Mouse (Mus musculus): ENCODE results near the gene Supt3.

Gene Supt3

DNA sequence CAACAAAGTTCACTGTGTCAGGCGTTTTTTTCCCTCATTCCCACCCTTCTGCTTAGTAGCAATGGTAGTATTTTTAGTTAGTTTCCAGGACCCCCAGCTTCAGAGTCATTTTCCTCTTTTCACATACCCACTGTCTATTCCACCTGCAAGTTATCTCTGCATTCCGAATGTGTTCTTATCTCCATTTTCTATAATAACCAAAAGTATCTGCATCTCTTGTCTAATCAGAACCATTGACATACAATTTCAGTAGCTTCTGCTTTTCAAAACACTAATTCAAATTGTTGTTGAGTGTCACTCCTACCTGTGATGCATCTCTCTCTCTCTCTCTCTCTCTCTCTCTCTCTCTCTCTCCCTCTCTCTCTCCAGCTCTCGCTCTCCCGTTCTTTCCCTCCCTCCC, 3.4 kb downstream of the Supt3 start:
- DNase-seq (ENCODE audit: low read depth, low spot score): no peak

DNA sequence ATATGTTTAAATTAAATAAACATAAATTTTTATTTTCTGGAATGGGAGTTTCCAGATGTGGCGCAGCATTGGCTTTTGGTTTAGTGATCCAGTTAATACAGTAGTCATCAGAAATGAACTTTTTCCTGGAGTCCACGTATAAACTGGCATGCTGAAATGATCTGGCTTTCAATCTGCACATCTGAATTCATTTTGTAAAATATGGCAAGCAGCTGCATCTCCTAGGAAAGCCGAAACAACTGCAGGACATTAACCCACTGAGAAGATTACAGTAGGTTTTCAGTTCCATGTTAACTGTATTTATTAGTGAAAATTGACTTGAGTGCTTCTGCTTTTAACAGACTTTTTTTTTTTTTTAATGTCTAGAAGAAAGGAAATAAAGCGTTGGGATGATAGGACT, 5.4 kb downstream of the Supt3 start:
- no peak for DNase-seq (ENCODE audit: low read depth, low spot score)

DNA sequence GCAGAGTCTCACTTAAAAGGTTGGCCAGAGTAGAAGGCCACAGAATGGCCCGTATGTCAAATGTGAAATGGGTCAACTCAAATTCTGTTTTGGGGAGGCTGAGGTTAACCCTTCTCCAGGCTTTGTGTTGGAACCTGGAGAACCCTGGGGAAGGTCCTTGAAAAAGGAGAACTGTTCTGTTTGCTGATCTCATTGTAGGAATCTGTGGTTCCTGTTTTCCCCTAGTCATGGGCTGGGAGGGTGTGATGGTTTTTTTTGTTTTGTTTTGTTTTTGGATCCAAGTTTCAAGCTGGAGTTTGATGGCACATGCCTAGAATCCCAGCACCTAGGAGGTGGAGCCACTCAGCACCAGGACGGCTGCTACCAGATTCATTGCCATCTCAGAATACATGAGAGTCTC, 6.2 kb downstream of the Supt3 start:
- DNase-seq (ENCODE audit: low read depth, low spot score): no peak

DNA sequence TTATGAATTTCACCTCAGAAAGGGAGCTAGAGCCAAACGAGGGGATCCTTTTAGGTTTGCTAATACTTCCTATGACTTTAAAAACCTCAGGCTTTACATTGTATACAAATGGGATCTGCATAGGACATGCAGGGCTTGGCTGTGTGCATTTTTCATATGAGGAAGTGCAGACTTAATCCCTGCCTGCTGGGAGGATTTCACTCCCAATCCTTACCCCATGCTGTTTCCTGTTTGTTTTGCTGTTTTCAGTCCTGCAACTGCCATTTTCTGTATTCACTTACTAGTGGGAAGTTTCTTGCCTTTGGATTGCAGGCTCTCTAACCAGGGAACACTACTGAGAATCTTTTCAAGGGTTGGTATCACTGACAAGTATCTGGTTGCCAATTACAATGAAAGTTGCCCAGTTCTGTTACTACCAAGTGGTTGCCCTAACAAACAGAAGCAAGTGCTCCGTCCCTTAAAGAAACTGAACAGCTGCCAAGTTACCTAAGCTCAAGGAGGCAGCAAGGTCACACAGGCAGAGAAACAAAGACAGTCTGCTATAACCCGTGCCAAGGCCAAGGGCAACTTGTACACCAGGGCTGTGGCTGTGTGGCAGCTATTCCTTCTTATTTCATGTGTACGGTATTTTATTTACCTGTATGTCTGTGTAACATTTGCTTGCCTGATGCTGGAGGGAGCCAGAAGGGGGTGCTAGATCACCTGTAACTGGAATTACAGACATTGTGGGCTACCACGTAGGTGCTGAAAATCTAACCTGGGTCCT, 12.2 kb downstream of the Supt3 start:
- DNase-seq (ENCODE audit: low read depth, low spot score): no peak

DNA sequence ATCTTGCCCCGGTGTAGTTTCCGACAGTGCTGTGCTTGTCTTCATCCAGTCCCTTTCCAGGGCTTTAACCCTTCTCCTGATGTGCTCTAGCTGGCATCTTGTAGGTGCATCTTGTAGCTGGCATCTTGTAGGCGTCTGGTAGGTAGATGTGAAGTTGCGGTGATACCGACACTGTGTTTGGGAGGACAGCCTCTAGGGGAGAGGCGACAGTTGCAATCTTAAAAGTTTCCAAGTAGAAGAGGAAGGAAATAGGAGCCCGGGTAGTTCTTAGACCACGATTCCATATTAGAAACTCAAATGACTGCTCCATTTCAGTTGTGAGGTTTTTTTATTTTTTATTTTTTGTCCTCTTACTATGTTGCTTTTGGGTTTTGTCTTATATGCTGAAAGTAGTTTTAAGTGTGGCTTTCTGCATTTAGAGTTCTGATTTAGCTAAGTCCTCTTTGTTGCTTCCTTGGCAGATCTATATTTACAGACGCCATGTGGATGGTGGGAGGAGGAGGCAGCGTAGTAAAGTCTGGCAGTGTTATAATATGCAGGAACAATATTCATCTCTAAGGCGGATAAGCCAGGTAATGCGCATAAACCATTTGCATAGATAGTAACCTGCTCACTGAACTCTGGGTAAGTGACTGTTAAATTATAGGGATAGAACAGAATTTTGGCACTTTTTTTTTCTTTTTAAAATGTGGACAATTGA, 15.4 kb downstream of the Supt3 start:
- no peak for DNase-seq (ENCODE audit: low read depth, low spot score)

DNA sequence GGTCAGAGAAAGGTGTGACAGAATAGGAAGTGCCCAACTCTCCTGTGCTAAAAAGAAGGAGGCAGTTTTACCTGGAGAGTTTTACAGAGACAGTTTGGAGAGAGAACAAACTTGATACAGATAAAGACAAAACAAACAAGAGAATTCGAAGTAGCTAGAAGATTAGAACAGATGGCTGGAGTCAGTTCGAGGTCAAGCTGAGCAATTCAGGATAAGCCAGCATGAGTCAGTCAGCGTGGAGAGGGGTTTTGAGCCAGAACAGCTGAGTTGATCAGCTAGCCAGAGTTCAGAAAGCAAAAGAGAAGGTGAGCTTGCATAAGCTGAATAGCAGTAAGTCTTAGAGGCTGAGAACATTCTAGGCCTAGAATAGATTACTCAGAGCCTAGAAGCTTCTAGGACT, 20.4 kb downstream of the Supt3 start:
- DNase-seq (ENCODE audit: low read depth, low spot score): no peak

DNA sequence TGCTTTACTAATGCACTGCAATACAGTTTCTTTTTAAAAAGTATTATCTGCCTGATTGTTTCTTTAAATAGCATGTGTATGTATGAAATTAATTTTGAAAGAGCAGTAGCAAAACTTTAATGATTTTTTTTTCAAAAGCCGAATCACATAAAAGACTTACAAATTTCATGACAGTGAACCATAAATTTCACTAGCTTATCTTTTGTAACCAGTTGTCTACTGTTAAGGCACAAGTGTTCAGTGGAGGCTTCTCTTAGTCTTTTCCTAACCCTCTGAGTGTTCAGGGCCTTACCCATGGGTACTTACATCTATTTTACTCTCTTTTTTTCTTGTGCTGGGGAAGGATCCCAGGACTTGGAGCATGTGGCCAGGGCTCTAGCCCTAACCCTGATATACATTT, 30.1 kb downstream of the Supt3 start:
- no peak for DNase-seq (ENCODE audit: low read depth, low spot score)

DNA sequence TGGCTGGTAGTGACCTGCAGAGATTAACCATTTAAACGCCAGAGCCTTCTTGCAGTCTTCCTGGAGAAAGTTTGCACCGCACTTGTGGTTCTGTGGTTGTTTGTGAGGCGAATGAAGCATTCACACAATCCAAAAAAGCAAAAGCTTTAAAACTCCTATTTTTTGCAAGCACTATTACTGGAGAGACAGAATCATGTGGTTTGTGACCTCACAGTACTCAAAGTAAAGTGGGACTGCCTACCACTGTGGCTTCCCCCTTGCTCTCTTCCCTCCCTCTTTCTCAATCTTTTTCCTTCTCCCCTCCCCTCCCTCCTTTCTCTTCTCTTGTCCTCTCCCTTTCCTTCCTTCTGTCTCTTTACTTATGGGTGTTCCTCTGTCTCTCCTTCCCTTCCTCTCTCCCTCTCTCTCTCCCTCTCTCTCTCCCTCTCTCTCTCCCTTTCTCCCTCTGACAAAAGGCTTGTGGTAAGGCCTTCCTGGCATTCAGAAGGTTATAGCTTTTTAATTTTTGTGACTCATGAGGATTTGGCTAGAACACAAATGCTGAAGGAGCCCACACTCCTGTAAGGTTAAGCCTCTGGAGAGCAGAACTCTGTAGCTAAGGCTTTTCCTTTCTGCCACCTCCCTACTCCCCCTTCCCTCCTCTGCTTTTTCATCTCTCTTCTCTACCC, 37.7 kb downstream of the Supt3 start, which contains the start of gene Runx2:
TSS of gene Runx2 (minus strand) at position 290 of the 668 bp plus-strand sequence.
- no peak for DNase-seq (ENCODE audit: low read depth, low spot score)

DNA sequence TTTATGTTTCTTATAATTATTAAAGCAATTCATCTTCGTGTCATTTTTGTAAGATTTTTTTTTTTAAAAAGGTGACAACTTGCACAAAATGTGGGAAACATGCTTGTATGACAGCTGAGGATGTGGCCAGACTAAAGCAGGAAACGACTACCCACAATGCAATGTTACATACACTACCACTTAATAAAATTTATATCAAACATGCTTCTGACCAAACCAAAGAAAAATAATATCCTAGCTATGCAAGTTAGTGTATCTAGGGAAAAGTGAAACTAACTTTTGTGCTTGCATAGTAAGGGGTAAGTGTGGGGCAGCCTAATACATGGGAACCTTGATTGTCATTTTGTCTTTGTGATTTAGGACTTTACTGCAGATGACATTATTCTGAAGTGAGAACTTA, 41.9 kb downstream of the Supt3 start:
- DNase-seq (ENCODE audit: low read depth, low spot score): no peak

DNA sequence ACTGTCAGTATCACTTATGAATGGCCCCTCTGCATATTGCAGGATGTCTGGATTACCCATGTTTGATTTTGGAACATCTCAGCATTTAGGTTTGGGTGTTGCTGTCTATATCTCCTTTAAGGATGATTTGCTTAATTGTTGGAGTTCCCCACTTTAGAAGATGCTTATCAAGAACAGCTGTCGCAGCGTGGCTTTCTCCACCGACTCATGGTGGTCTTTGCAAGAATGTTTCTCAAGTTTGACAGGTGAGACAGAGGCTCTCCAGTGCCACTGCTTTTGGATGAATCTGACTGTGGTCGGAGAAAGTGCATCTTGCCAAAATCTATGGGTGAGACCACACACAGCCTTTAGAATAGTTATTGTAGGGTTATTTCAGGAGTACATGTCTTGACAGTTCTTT, 42.9 kb downstream of the Supt3 start:
- DNase-seq (ENCODE audit: low read depth, low spot score): no peak

DNA sequence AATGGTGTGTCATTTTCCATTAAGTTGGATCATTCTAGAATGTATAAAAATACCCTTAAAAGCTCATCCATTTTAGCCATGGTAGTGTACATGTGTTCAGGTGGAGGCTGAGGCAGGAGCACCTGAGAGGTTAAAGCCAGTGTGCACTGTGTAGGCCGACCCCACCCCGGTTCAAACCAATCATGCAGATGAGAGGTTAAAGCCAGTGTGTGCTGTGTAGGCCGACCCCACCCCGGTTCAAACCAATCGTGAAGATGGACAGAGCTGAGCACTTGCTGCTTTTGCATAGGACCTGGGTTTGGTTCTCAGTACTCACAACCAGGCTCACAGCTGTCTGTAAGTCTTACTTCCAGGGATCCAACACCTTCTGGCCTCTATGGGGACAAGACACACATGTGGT, 45.0 kb downstream of the Supt3 start:
- no peak for DNase-seq (ENCODE audit: low read depth, low spot score)

DNA sequence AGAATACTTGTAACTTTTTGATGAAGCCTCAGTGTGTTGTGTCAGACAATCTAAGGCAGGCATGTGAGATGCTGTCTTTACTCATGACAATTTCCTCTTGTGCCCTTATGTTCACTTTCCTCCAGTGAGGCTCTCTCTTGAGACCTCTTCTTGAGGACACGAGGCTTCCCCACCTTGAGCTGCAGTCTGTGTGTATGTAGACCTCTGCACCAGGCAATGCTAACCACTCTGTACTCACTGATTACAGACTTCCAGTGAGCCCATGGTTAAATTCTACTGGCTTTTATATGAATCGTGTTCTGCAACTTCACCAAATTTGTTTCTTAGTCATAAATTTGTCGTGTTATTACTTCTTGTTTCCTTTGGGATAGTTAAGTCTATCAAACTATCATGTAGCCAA, 50.2 kb downstream of the Supt3 start:
- no peak for DNase-seq (ENCODE audit: low read depth, low spot score)

DNA sequence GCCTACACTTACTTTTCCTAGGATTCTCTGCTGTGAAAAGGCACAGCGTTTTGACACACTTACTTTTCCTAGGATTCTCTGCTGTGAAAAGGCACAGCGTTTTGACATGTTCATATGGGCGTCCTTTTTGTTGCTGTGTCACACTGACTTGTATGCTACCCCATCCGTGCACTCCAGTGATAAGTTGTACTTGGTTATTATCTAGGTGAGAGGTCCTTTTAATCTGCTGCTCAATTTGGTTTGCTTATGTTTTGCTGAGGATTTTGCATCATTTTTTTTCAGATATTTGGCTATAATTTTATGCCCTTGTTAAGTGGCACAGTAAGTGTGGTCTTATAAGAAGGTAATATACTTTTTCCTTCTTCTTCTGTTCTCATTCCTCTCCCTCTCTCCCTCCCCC, 51.0 kb downstream of the Supt3 start:
- no peak for DNase-seq (ENCODE audit: low read depth, low spot score)

DNA sequence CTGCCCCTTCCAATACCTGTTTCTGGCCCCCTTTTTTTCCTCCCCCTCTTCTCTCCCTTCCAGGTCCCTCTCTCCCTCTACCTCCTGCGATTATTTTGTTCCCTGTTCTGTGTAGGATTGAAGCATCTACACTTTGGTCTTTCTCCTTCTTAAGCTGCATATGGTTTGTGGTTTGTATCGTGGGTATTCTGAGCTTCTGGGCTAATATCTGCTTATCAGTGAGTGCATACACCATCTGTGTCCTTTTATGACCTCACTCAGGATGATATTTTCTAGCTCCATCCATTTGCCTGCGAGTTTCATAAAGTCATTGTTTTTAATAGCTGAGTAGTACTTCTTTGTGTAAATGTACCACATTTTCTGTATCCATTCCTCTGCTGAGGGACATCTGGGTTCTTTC, 52.6 kb downstream of the Supt3 start:
- no peak for DNase-seq (ENCODE audit: low read depth, low spot score)

DNA sequence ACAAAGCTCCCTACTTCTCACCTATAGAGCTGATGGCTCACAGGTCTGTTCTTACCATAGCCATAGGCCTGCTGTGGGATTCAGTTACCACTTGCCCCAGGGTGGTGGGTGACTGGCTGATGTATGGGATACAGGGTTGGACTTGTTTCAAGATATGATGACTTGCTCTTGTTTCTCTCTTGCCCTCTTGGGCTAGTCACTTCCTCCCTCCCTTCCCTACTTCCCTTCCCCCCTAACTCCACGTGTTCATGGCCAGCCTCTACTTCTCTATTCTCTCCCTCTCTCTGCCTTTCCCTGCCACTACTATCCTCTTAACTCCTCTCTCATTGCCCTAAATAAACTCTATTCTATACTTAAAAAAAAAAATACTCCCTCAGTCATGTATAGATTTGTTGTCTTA, 54.2 kb downstream of the Supt3 start:
- no peak for DNase-seq (ENCODE audit: low read depth, low spot score)

DNA sequence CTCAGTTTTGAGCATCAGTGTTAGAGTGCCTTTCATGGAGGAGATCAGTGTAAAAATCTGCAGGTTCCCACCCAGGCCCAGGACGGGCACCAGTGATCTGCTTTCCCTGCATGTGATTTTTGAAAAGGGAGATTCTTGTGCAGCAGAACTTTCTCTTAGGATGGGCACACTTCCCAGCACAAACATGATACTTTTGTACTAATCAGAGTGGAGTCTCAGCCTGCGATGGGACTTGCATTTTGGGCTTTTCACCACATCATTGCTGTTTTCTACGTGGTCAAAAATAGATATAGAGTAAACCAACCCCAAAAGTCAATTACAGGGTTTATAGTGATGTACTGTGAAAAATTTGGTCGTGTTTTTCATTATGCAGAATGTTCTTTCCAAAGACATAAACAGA, 65.2 kb downstream of the Supt3 start:
- no peak for DNase-seq (ENCODE audit: low read depth, low spot score)

DNA sequence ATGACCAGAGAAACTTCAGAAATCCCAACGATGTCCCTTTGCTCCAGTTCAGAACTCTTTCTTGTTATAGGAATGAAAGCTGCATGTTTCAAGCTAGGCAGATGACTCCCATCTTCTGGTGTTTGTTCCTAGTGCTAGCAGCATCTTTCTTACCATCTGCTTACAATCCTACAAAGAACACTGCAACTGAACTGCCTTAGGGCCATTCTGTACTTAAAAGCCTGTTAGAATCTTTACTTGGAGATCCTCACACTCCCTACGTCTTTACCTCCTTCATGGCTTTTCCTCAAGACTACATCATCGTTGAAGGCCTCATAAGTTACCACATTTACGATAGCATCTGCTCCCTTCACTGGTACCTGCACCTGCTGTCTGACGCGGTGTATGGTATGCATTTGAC, 86.2 kb downstream of the Supt3 start:
- no peak for DNase-seq (ENCODE audit: low read depth, low spot score)

DNA sequence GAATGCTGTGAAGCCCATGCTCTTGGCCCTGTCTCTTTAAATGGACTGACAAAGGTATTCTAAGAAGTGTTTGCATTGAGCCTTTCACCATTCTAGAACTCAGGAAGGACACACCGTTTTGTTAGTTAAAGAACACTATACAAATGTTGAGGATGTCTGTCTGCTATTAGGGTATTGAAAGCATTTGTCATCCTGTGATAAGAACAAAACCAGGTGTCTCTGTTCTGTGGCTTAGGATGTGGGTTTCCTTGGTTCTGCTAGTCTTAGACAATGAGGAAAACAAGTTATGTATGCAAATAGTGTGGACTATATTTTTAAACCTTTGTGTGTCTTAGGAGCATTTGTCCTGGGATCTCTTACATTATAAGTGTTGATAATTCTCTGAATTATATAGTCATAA, 116.6 kb downstream of the Supt3 start:
- no peak for DNase-seq (ENCODE audit: low read depth, low spot score)

DNA sequence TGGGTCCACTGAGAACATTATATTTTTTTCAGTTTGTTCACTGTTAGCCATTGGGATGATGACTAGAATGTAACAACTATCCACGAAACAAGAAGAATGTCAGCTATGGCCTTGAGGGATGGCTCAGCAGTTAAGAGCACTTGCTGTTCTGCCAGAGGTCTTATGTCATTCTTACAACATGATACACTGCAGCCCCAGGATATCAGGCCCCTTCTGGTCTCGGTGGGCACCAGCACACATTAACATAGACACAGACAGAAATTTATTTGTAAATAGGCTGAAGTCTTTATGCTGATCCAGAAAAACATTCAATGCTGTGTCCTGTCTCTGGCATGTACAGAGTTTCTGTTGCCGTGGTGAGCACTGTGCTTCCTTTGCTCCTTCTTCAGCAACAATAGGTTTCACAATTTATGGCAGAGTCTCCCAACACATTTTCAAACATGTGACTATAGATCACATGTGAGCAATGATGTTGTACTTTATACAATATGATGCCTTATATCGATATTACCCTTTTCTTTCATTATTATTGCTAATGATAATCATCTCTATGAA, 166.7 kb downstream of the Supt3 start:
- DNase-seq (ENCODE audit: low read depth, low spot score): no peak

DNA sequence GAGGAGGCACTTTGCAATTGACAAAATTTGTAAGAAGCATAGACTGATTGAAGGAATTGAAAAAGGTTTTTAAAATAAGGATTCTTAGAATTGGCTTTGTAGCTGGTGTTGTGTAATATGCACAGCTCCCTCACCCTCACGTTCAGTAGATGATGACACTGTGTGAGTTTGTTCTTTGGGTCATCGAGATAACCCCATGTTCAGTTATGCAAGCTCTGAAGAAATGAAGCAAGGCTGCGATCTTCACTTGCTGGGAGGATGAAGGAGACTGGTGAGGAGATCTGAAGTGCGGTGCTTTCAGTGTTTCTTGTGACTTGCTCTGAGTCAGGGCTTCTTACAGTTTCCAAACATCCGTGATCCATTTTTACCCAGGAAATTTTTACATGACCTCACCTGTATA, 168.4 kb downstream of the Supt3 start:
- DNase-seq (ENCODE audit: low read depth, low spot score): no peak

DNA sequence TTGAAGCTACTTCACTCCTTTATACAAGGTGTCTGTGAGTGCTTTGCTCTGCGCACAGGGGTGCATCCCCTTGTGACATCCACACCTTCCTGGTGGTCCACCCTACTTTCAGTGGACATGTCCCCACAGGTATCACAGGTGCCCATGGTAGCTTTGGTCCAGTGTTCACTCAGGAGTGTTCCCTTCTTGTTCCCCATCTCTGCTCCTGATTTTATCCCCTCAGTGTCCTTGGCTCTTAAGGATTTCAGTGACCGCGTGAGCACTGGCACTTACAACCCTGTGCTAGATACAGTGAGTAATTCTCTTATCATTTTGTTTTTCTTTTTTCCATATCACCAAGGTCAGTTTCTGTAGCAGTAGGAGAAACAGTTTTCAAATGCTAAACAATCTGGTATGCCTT, 171.4 kb downstream of the Supt3 start:
- no peak for DNase-seq (ENCODE audit: low read depth, low spot score)

DNA sequence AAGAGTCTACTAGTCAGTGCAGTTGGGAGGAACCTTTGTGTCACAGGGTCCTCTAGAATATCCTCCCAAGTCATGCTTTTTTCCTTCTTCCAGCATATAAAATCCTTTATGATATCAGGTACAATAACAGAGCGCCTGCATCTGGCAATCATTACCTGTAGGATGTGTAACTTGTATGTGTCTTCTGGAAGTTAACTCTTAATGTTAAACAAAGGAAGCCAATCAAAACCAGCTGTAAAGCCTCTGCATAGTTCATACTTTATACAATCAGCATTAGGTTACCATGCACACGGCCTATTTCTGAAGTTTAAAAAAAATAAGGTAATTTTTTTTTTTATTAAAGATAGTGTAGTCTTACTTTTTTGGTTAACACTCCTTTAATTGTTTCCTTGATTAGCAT, 179.7 kb downstream of the Supt3 start:
- no peak for DNase-seq (ENCODE audit: low read depth, low spot score)
